Mouse (Mus musculus) hindbrain, embryonic 12.5 days (tissue): ENCODE measurements around the gene Khdrbs1. TPM values are rescaled to one million over a fixed set of nuclear protein-coding genes. Genes with fewer than 3 reads are reported as not detected.
"Not testable (repeated sequence)": the region's sequence is repeated elsewhere in the genome, so short reads cannot be mapped to it uniquely, and the experiment has no call there.

Experiments used
- ATAC-seq: fragments of 200-750 bp; cut with Nextera tagmentation; 2 replicates; pipeline ENCODE4 v1.8.0; 2017; ENCODE audit warnings: moderate TSS enrichment; ENCODE audit not compliant: low FRiP score
- H3K27ac ChIP-seq: fragments of 300-500 bp; sonication (generic); 2 replicates; pipeline ENCODE4 v1.5.1; 2016; ENCODE audit warnings: mild to moderate bottlenecking
- H3K27me3 ChIP-seq: fragments of 300-500 bp; sonication (generic); 2 replicates; pipeline ENCODE4 v1.6.1; 2016; ENCODE audit warnings: mild to moderate bottlenecking
- H3K36me3 ChIP-seq: fragments of 300-500 bp; sonication (generic); 2 replicates; pipeline ENCODE4 v1.6.1; 2016; ENCODE audit warnings: mild to moderate bottlenecking
- H3K4me1 ChIP-seq: fragments of 300-500 bp; sonication (generic); 2 replicates; pipeline ENCODE4 v1.6.1; 2016
- H3K4me2 ChIP-seq: fragments of 300-500 bp; sonication (generic); replicated peaks from 2 replicates; pipeline ENCODE4 v1.6.1; 2016; ENCODE audit warnings: mild to moderate bottlenecking
- H3K4me3 ChIP-seq: fragments of 300-500 bp; sonication (generic); 2 replicates; pipeline ENCODE4 v1.5.1; 2016; ENCODE audit warnings: mild to moderate bottlenecking
- H3K9ac ChIP-seq: fragments of 300-500 bp; sonication (generic); 2 replicates; pipeline ENCODE4 v1.6.1; 2016; ENCODE audit warnings: mild to moderate bottlenecking, moderate library complexity
- H3K9me3 ChIP-seq: fragments of 300-500 bp; sonication (generic); replicated peaks from 2 replicates; pipeline ENCODE4 v1.6.1; 2016; ENCODE audit warnings: mild to moderate bottlenecking
- WGBS: fragments of 180-500 bp; shearing (Covaris S2); methylation state at CpG from one replicate; pipeline ENCODE4 v1.1.7; 2016; 5-methylcytosine and 5-hydroxymethylcytosine counted together
- polyA plus RNA-seq: library from polyadenylated mRNA; unstranded; fragments of >200 nt; fragmentation: Nextera tagmentation; extraction: Ambion mirVana; gene quantifications from 2 replicates; pipeline ENCODE4 v1.2.1, GENCODE M21; 2016

Khdrbs1 gene
- polyA plus RNA-seq, 1 experiment from 2014 or later = 215 TPM

- no peak for ATAC-seq
- Histone ChIP-seq H3K4me1 (peaks cover 25% of the 10 kb centered on the region), H3K4me3 (no peak overlapping the region), H3K9me3 (no peaks in the 10 kb centered on the region), H3K27ac (no peak overlapping the region), H3K36me3 (no peaks in the 10 kb centered on the region), H3K4me2 (no peak overlapping the region), H3K9ac (no peak overlapping the region), H3K27me3 (no peaks in the 10 kb centered on the region)
- WGBS = 61% methylated on average over 6 of the region's 6 CpGs
Observed at GRCm38 (mm10) chr4:129770600-129770999, 28.5 kb upstream of the Khdrbs1 start.

- WGBS = 80% methylated on average over 3 of the region's 3 CpGs
- not testable (repeated sequence) for ATAC-seq, H3K9me3 ChIP-seq
Observed at GRCm38 (mm10) chr4:129768742-129769141, 26.6 kb upstream of the Khdrbs1 start.

GRCm38 (mm10) chr4:129767782-129768181 is 25.7 kb upstream of the Khdrbs1 start:
- H3K9ac ChIP-seq = no peak overlapping the region
- H3K4me3 ChIP-seq = no peak overlapping the region
- H3K4me2 ChIP-seq = no peak overlapping the region
- no peak for ATAC-seq
- H3K36me3 ChIP-seq = no peaks in the 10 kb centered on the region
- no peak overlapping the region for H3K27ac ChIP-seq
- no peaks in the 10 kb centered on the region for H3K27me3 ChIP-seq
- H3K9me3 ChIP-seq = no peaks in the 10 kb centered on the region
- WGBS = 80% methylated on average over 8 of the region's 8 CpGs
- H3K4me1 ChIP-seq = peaks cover 18% of the 10 kb centered on the region

More at GRCm38 (mm10) chr4:129768742-129769141, 26.6 kb upstream of the Khdrbs1 start:
- not testable (repeated sequence) for H3K36me3 ChIP-seq, H3K9ac ChIP-seq, H3K27me3 ChIP-seq, H3K4me3 ChIP-seq, H3K27ac ChIP-seq, H3K4me2 ChIP-seq
- H3K4me1 ChIP-seq = peaks cover 18% of the 10 kb centered on the region

DNA sequence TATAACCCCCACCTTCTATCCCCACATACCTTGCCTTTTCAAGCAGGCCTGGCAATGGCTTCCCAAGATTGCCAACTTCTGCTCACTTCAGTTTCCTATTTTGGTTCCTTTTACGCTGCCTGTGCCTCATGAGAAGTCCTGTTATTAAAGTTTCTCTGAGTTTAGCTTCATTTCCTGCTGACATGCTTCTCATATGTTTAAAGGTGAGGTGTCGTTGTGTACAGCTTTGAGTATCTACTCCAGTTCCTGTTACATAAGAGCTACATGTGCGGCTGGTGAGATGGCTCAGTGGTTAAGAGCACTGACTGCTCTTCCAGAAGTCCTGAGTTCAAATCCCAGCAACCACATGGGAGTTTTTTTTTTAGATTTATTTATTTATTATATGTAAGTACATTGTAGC is 23.2 kb upstream of the Khdrbs1 start:
- 93% methylated on average over 3 of the region's 3 CpGs for WGBS
- Histone ChIP-seq H3K36me3 (no peaks in the 10 kb centered on the region), H3K27ac (no peak overlapping the region), H3K9ac (no peak overlapping the region), H3K4me2 (no peak overlapping the region), H3K9me3 (no peaks in the 10 kb centered on the region), H3K4me3 (no peak overlapping the region), H3K4me1 (no peaks in the 10 kb centered on the region), H3K27me3 (no peaks in the 10 kb centered on the region)
- no peak for ATAC-seq

GRCm38 (mm10) chr4:129762496-129762895 is 20.4 kb upstream of the Khdrbs1 start:
- not testable (repeated sequence) for H3K9me3 ChIP-seq, H3K4me2 ChIP-seq, H3K27ac ChIP-seq, H3K36me3 ChIP-seq, H3K4me1 ChIP-seq, H3K9ac ChIP-seq, H3K27me3 ChIP-seq, H3K4me3 ChIP-seq, ATAC-seq
- 76% methylated on average over 1 of the region's 1 CpGs for WGBS

DNA sequence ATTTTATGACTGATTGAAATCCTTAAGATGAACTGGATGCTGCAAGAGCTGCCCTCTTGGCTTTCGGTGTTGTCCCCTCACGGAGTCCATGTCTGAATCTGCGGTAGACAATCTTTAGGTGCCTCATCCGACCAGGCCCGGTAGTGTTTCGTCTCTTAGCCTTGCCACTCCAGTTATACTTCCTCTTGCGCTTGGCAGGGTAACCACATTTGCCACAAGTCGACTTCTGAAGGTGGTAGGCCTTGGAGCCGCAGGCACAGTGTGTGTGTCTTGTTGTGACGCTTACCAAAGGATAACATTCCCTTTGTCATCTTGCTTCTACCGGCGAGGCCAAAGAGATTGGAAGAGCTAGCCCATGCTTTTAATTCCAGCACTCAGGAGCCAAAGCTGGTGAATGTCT is 19.5 kb upstream of the Khdrbs1 start:
- no peak for ATAC-seq
- Histone ChIP-seq H3K9ac (no peak overlapping the region), H3K36me3 (no peaks in the 10 kb centered on the region), H3K4me3 (no peak overlapping the region), H3K4me2 (no peak overlapping the region), H3K27me3 (no peaks in the 10 kb centered on the region), H3K27ac (no peak overlapping the region), H3K9me3 (no peaks in the 10 kb centered on the region), H3K4me1 (no peaks in the 10 kb centered on the region)
- WGBS = 95% methylated on average over 12 of the region's 12 CpGs

DNA sequence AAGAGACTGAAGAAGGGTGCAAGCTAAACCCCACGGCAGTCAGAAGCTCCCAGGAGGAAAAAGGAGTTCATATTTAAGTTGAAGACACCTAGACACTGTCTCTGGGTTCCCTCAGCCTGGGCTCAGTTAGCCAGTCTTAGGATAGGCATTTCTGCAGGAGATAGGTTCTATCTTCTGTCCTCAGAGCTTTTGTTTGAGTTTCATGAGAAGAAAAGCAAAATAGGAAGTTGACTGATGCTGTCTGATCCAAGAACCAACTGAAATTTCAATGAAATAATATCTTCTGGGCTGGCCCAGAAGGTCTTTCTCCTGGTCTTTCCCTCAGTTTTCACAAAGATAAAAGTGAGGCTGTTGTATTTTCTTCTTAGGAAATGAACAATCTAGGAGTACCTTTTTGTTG is 13.4 kb upstream of the Khdrbs1 start:
- Histone ChIP-seq H3K4me3 (no peak overlapping the region), H3K27ac (no peak overlapping the region), H3K9me3 (no peaks in the 10 kb centered on the region), H3K9ac (no peak overlapping the region), H3K27me3 (no peaks in the 10 kb centered on the region), H3K4me1 (no peaks in the 10 kb centered on the region; the same call in 1 of the 2 replicates), H3K36me3 (no peaks in the 10 kb centered on the region), H3K4me2 (no peak overlapping the region)
- WGBS = 80% methylated on average over 1 of the region's 1 CpGs
- ATAC-seq = no peak

DNA sequence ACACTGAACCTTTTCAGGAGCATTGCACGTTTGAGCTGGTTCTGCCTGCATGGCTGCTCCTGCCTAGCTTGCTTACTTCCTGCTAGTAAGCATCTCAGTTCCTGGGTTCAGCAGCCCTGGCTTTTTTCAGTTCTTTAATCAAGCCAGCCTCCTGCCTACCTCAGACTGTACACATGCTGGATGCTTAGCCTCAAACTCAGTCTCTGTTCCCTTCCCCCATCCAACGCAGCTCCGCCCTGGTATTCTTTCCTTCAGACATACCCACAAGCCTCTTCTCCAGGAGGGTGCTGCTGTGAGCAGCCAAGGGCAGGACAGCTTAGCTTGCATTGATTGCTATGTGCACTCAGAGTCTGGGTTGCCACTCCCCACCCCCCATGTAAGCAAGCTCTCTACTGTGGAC is 12.6 kb upstream of the Khdrbs1 start:
- WGBS = 60% methylated on average over 3 of the region's 3 CpGs
- H3K36me3 ChIP-seq = no peaks in the 10 kb centered on the region
- H3K4me1 ChIP-seq = no peaks in the 10 kb centered on the region; the same call in 1 of the 2 replicates
- no peak overlapping the region for H3K9ac ChIP-seq
- no peak overlapping the region for H3K4me2 ChIP-seq
- no peak overlapping the region for H3K4me3 ChIP-seq
- H3K9me3 ChIP-seq = no peaks in the 10 kb centered on the region
- no peak for ATAC-seq
- no peaks in the 10 kb centered on the region for H3K27me3 ChIP-seq
- no peak overlapping the region for H3K27ac ChIP-seq

DNA sequence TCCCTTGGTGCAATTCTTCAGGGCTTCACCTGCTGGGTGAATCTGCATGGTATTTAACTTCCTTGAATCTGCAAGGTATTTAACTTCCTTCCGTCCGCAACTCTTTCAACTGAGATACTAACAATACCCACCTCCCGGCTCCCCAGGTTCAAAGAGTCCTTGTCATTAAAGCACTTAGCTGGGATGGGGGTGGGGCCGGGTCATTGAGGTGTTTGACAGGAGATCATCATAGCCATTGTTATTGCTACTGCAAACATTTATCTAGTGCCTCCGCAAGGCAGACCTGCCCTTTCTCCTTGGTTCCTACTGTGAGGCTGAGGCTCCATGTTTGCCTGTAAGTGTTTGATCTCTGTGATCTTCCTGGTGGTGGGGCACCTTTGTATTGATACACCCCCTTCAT is 8.3 kb upstream of the Khdrbs1 start:
- H3K4me2 ChIP-seq = no peak overlapping the region
- H3K4me3 ChIP-seq = no peak overlapping the region
- H3K9ac ChIP-seq = no peak overlapping the region
- no peaks in the 10 kb centered on the region for H3K27me3 ChIP-seq
- H3K27ac ChIP-seq = no peak overlapping the region
- H3K9me3 ChIP-seq = no peaks in the 10 kb centered on the region
- 19% methylated on average over 5 of the region's 5 CpGs for WGBS
- no peak for ATAC-seq
- no peaks in the 10 kb centered on the region; the same call in 1 of the 2 replicates for H3K4me1 ChIP-seq
- H3K36me3 ChIP-seq = no peaks in the 10 kb centered on the region

DNA sequence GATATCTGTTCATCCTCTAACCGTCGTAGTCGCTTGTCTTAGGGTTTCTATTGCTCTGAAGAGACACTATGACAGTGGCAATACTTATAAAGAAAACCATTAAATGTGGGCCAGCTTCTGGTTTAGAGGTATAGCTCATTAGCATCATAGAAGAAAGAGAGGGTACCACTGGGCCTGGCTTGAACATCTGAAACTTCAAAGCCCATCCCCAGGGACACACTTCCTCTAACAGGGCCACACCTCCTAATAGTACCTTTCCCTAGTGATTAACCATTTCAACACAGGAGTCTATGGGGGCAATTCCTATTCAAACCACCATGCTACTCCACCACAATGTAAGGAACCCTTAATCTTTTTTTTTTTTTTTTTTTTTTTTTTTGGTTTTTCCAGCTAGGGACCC is 4.5 kb upstream of the Khdrbs1 start:
- Histone ChIP-seq H3K27ac (no peak overlapping the region), H3K27me3 (no peaks in the 10 kb centered on the region), H3K9ac (no peak overlapping the region), H3K9me3 (no peaks in the 10 kb centered on the region), H3K4me2 (no peak overlapping the region), H3K36me3 (no peaks in the 10 kb centered on the region), H3K4me3 (no peak overlapping the region), H3K4me1 (peaks cover 9% of the 10 kb centered on the region)
- no peak for ATAC-seq
- WGBS = 82% methylated on average over 3 of the region's 3 CpGs

GRCm38 (mm10) chr4:129746106-129746505 is 4.0 kb upstream of the Khdrbs1 start:
- Histone ChIP-seq H3K4me1 (peaks cover 9% of the 10 kb centered on the region), H3K9ac (no peak overlapping the region), H3K9me3 (no peaks in the 10 kb centered on the region), H3K4me3 (no peak overlapping the region), H3K4me2 (no peak overlapping the region), H3K27me3 (no peaks in the 10 kb centered on the region), H3K27ac (no peak overlapping the region), H3K36me3 (no peaks in the 10 kb centered on the region)
- WGBS = 78% methylated on average over 1 of the region's 1 CpGs
- ATAC-seq = no peak

DNA sequence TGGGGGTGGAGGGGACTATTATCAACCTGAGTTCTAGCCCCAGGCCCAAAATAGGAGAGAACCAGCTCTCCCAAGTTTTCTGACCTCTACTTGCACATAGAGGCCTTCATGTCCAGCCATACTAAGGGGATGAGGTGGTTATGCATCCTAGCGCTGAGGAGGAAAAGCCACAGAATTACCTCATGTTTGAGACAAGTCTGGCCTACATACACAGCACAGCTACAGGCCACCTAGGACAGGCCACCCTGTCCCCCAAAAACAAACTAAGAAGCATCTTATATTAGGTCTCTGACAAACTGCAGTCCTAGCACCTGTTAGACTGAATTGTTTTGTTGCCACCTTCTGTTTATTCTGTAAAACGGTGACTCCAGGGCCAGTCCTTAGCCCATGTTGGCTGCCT is 1.4 kb upstream of the Khdrbs1 start:
- Histone ChIP-seq H3K9me3 (no peaks in the 10 kb centered on the region), H3K27ac (peak overlapping the region; percentile 99), H3K4me1 (peaks cover 24% of the 10 kb centered on the region), H3K36me3 (0 out of 2 replicates have a peak, but pooled peaks cover 3% of the 10 kb centered on the region), H3K27me3 (no peaks in the 10 kb centered on the region), H3K4me2 (peak overlapping the region; percentile 65), H3K9ac (peak overlapping the region; percentile 100; the same call in 1 of the 2 replicates), H3K4me3 (peak overlapping the region; percentile 100; the same call in 1 of the 2 replicates)
- WGBS = 48% methylated on average over 2 of the region's 2 CpGs
- no peak for ATAC-seq

- 0 out of 2 replicates have a peak, but pooled peaks cover 3% of the 10 kb centered on the region for H3K36me3 ChIP-seq
- peak overlapping the region; percentile 99 for H3K27ac ChIP-seq
- H3K9ac ChIP-seq = peak overlapping the region; percentile 100
- H3K27me3 ChIP-seq = no peaks in the 10 kb centered on the region
- peak overlapping the region; percentile 100 for H3K4me3 ChIP-seq
- peaks cover 26% of the 10 kb centered on the region for H3K4me1 ChIP-seq
- no peak for ATAC-seq
- H3K4me2 ChIP-seq = peak overlapping the region; percentile 65
- WGBS = 7% methylated on average over 7 of the region's 7 CpGs
- no peaks in the 10 kb centered on the region for H3K9me3 ChIP-seq
Observed at GRCm38 (mm10) chr4:129743010-129743390, 897 bp upstream of the Khdrbs1 start.
